Mouse (Mus musculus) C2C12 (cell line): Measurements from ENCODE around the gene Eif3c. TPM values are rescaled to one million over a fixed set of nuclear protein-coding genes. Genes with fewer than 3 reads are reported as not detected.
A peak's percentile ranks its signal among the peaks of the same experiment; 100 is the strongest.

Experiments used
- H3K27me3 ChIP-seq: one replicate; pipeline ENCODE4 v1.6.1; 2011; ENCODE audit not compliant: control insufficient read depth, insufficient read depth, insufficient read length
- H3K36me3 ChIP-seq: one replicate; pipeline ENCODE4 v1.6.1; 2011; ENCODE audit not compliant: control insufficient read depth, insufficient read depth
- H3K4me3 ChIP-seq: one replicate; pipeline ENCODE4 v1.5.1; 2011; ENCODE audit warnings: mild to moderate bottlenecking, control low read depth; ENCODE audit not compliant: poor library complexity, insufficient read depth, severe bottlenecking
- H3K79me2 ChIP-seq: one replicate; pipeline ENCODE4 v1.6.1; 2011; ENCODE audit not compliant: control insufficient read depth, insufficient read depth
- H3K79me3 ChIP-seq: one replicate; pipeline ENCODE4 v1.6.1; 2011; ENCODE audit warnings: low read depth, control low read depth
- H3ac ChIP-seq: one replicate; pipeline ENCODE3; 2011; ENCODE audit warnings: low read depth; ENCODE audit not compliant: control insufficient read depth, insufficient read length
- CEBPB ChIP-seq: IDR thresholded peaks from one replicate; pipeline ENCODE4 v1.6.1; 2011; ENCODE audit warnings: low read depth, mild to moderate bottlenecking, control low read depth, moderate library complexity
- CTCF ChIP-seq: IDR thresholded peaks from one replicate; pipeline ENCODE4 v1.5.1; 2011; ENCODE audit not compliant: control insufficient read depth, insufficient read depth, insufficient read length
- FOSL1 ChIP-seq: IDR thresholded peaks from one replicate; pipeline ENCODE4 v1.8.0; 2011; ENCODE audit warnings: mild to moderate bottlenecking, low read length; ENCODE audit not compliant: poor library complexity, insufficient read depth, severe bottlenecking
- MAX ChIP-seq: IDR thresholded peaks from one replicate; pipeline ENCODE4 v1.6.1; 2011; ENCODE audit warnings: mild to moderate bottlenecking, control low read depth
- MYOD1 ChIP-seq: IDR thresholded peaks from one replicate; pipeline ENCODE4 v1.6.1; 2011; ENCODE audit warnings: low read depth; ENCODE audit not compliant: control insufficient read depth, insufficient read length
- MYOG ChIP-seq: IDR thresholded peaks from one replicate; pipeline ENCODE4 v1.6.1; 2011; ENCODE audit not compliant: control insufficient read depth, insufficient read length; ENCODE audit errors: extremely low read depth
- USF1 ChIP-seq: IDR thresholded peaks from one replicate; pipeline ENCODE4 v1.6.1; 2011; ENCODE audit warnings: low read depth, mild to moderate bottlenecking, control low read depth, moderate library complexity
- polyA plus RNA-seq: library from polyadenylated mRNA; unstranded; fragments of >200 nt; fragmentation: generic; extraction: Trizol; gene quantifications from one replicate; pipeline ENCODE4 v1.2.1, GENCODE M21; 2012; ENCODE audit warnings: missing spikeins

Gene Eif3c
- polyA plus RNA-seq, 1 experiment = 228 TPM

GRCm38 (mm10) chr7:126586839-126587238 lies 20.6 kb upstream of the Eif3c start:
- TF ChIP-seq MYOD1 = no peak
- no peak for TF ChIP-seq MAX
- TF ChIP-seq CTCF = no peak
- no peaks in the 10 kb centered on the region for H3K79me3 ChIP-seq
- H3K27me3 ChIP-seq = no peaks in the 10 kb centered on the region
- no peak overlapping the region for H3ac ChIP-seq
- H3K4me3 ChIP-seq = no peak overlapping the region
- H3K36me3 ChIP-seq = no peaks in the 10 kb centered on the region
- no peaks in the 10 kb centered on the region for H3K79me2 ChIP-seq

GRCm38 (mm10) chr7:126585717-126586116 lies 19.5 kb upstream of the Eif3c start, which contains the start of gene Cln3:
Cln3 (minus strand) TSS chr7:126585817.
- Histone ChIP-seq H3K79me3 (no peaks in the 10 kb centered on the region), H3K4me3 (no peak within 1 kb of the TSS), H3K27me3 (no peaks in the 10 kb centered on the region), H3ac (no peak within 1 kb of the TSS), H3K36me3 (no peaks in the 10 kb centered on the region), H3K79me2 (no peaks in the 10 kb centered on the region)
- TF ChIP-seq MYOG (no peak), MYOD1 (no peak), CTCF (no peak), MAX (no peak), CEBPB (no peak), FOSL1 (no peak), USF1 (no peak)

GRCm38 (mm10) chr7:126584506-126584977 lies 18.3 kb upstream of the Eif3c start, which contains the start of gene Apobr:
Apobr (plus strand) TSS chr7:126584942.
- H3K4me3 ChIP-seq = no peak within 1 kb of the TSS
- no peaks in the 10 kb centered on the region for H3K36me3 ChIP-seq
- TF ChIP-seq CTCF (no peak), MYOG (no peak), FOSL1 (no peak), MAX (no peak), USF1 (no peak), MYOD1 (no peak), CEBPB (no peak)

GRCm38 (mm10) chr7:126583761-126584160 lies 17.6 kb upstream of the Eif3c start:
- no peak for TF ChIP-seq FOSL1
- TF ChIP-seq MYOG = no peak
- no peak for TF ChIP-seq USF1
- TF ChIP-seq MYOD1 = no peak
- no peak for TF ChIP-seq CTCF
- no peak overlapping the region for H3ac ChIP-seq
- no peaks in the 10 kb centered on the region for H3K27me3 ChIP-seq
- H3K79me2 ChIP-seq = no peaks in the 10 kb centered on the region
- no peak overlapping the region for H3K4me3 ChIP-seq
- no peaks in the 10 kb centered on the region for H3K79me3 ChIP-seq
- no peaks in the 10 kb centered on the region for H3K36me3 ChIP-seq

More at GRCm38 (mm10) chr7:126584506-126584977, 18.3 kb upstream of the Eif3c start, which contains the start of gene Apobr:
- H3K79me2 ChIP-seq = no peaks in the 10 kb centered on the region
- no peaks in the 10 kb centered on the region for H3K27me3 ChIP-seq
- H3K79me3 ChIP-seq = no peaks in the 10 kb centered on the region
- no peak within 1 kb of the TSS for H3ac ChIP-seq

- Histone ChIP-seq H3K36me3 (no peaks in the 10 kb centered on the region), H3K79me3 (no peaks in the 10 kb centered on the region), H3K4me3 (no peak overlapping the region), H3ac (no peak overlapping the region), H3K27me3 (no peaks in the 10 kb centered on the region), H3K79me2 (no peaks in the 10 kb centered on the region)
- TF ChIP-seq CTCF = no peak
- no peak for TF ChIP-seq MYOD1
- TF ChIP-seq USF1 = peak; percentile 93
- TF ChIP-seq MAX = no peak
Observed at GRCm38 (mm10) chr7:126583251-126583709, 17.1 kb upstream of the Eif3c start.

- Histone ChIP-seq H3K36me3 (no peaks in the 10 kb centered on the region), H3K79me3 (no peaks in the 10 kb centered on the region), H3K4me3 (no peak overlapping the region), H3K79me2 (no peaks in the 10 kb centered on the region), H3K27me3 (no peaks in the 10 kb centered on the region), H3ac (no peak overlapping the region)
- TF ChIP-seq MYOD1 (no peak), USF1 (no peak), MAX (no peak), CTCF (no peak), CEBPB (no peak), FOSL1 (no peak), MYOG (no peak)
Observed at GRCm38 (mm10) chr7:126582759-126583158, 16.5 kb upstream of the Eif3c start.
